In the genomic region with DNA sequence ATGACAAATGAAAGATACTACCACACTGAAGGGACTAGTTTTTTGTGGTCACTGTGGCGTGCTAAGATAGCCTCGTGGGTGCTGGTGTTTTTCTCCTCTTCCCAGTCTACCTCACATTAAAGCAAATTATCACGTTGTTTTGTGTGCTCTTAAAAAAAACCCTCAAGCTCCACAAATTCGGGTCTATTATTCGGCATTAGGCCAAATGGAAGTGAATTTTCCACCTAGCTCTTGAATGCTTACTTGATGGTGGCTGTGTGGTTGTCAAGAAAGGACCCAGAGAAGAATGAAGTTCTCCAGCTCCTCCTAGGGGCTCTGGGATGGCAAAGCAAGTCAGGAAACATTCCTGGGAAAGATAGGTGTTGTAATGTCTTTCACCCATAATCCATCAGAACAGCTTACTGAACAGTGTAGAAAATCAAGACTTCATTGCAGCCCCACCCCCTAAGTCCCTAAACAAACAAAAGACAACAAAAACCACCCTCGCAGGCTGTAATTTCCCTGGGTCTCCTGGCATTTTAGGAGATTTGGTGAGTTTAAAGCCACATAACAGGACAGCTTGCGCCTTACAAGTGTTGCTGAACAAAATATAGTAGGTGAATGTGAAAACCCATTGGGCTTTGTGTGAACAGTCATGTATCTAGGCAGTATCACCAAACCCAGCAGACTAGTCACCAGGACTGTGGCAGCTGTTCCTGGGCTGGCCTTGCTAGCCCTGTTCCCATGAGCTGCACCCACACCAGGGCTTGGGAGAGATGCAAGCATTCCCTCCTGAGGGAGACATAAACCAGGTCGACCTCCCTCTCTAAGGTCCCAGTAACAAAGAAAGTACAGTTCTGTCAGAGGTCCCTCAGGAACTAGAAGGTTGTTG, we compare ENCODE assay signal across 8 mouse cellular contexts. TPM values are rescaled to one million over a fixed set of nuclear protein-coding genes. Genes with fewer than 3 reads are reported as not detected.
A peak's percentile ranks its signal among the peaks of the same experiment; 100 is the strongest.
DNase-seq lines count a peak whose midpoint lies in the region; ATAC-seq and TF ChIP-seq lines count a peak whose summit lies in the region.

No protein-coding gene starts in this region.

- H3K9me3 ChIP-seq in heart, embryonic 12.5 days (replicated peaks), result no peaks in the 10 kb centered on the region

- TF ChIP-seq POLR2A in thymus, adult 2 months (IDR thresholded peaks at IDR 0.05; ENCODE audit: control insufficient read depth, extremely low read depth, insufficient read depth, low read length, poor library complexity), result no peak

- peak; percentile 56 to 63 for DNase-seq in right cerebral cortex, adult 2 months (ENCODE audit: low spot score in 2 of 2)
- DNase-seq in right cerebral cortex, postnatal 36 days (ENCODE audit: low spot score in 2 of 2), result no peak
- peak; percentile 71 to 76 for DNase-seq in cerebellum, postnatal 10 days
- DNase-seq in kidney, postnatal 10 days, result peak; percentile 61
- no peak for DNase-seq in thymus, adult 2 months
- DNase-seq in right cerebral cortex, postnatal 4 days, result no peak

- no peaks in the 10 kb centered on the region for H3K79me2 ChIP-seq in macrophage (ENCODE audit: inconsistent target)

- no peak for ATAC-seq in heart, embryonic 12.5 days (ENCODE audit: insufficient number of reproducible peaks, low FRiP score)

- H3K4me3 ChIP-seq in heart, embryonic 12.5 days, result peak overlapping the region; percentile 70
- H3K4me3 ChIP-seq in macrophage (ENCODE audit: inconsistent target), result peak overlapping the region; percentile 81
- H3K4me3 ChIP-seq in thymus, adult 2 months (ENCODE audit: control insufficient read depth, insufficient read depth, low read length), result no peak overlapping the region

- H3K27me3 ChIP-seq in heart, embryonic 12.5 days (replicated peaks), result 0 out of 2 replicates have a peak, but pooled peaks cover 6% of the 10 kb centered on the region
- no peaks in the 10 kb centered on the region for H3K27me3 ChIP-seq in thymus, adult 2 months (ENCODE audit: control insufficient read depth, insufficient read depth, low read length)

- no peak for TF ChIP-seq CTCF in thymus, adult 2 months (IDR thresholded peaks at IDR 0.05; ENCODE audit: borderline replicate concordance, control insufficient read depth, extremely low read depth, insufficient read depth, low read length, poor library complexity)

- H3K4me2 ChIP-seq in heart, embryonic 12.5 days, result peak overlapping the region; percentile 59

- H3K4me1 ChIP-seq in heart, embryonic 12.5 days (replicated peaks), result peaks cover 12% of the 10 kb centered on the region
- peaks cover 11% of the 10 kb centered on the region for H3K4me1 ChIP-seq in thymus, adult 2 months (replicated peaks; ENCODE audit: control insufficient read depth, insufficient read depth, low read length)

- H3K36me3 ChIP-seq in heart, embryonic 12.5 days, result no peaks in the 10 kb centered on the region
- H3K36me3 ChIP-seq in macrophage (ENCODE audit: inconsistent target), result no peaks in the 10 kb centered on the region
- H3K36me3 ChIP-seq in thymus, adult 2 months (ENCODE audit: control insufficient read depth, insufficient read depth, low read length), result no peaks in the 10 kb centered on the region

- H3K9ac ChIP-seq in heart, embryonic 12.5 days, result no peak overlapping the region

- 19% methylated on average over 8 of the region's 8 CpGs for WGBS in heart, embryonic 12.5 days
- 45% methylated on average over 8 of the region's 8 CpGs for WGBS in macrophage (ENCODE audit: missing documents)
- 38% methylated on average over 8 of the region's 8 CpGs for WGBS in thymus, adult 2 months

- no peak overlapping the region for H3K27ac ChIP-seq in heart, embryonic 12.5 days (ENCODE audit: poor library complexity, severe bottlenecking)
- no peak overlapping the region for H3K27ac ChIP-seq in macrophage
- H3K27ac ChIP-seq in thymus, adult 2 months (ENCODE audit: control insufficient read depth, insufficient read depth, low read length), result no peak overlapping the region

RNA-seq across cellular contexts. Expression of gene Shf, which starts 9.7 kb away (rescaled TPM):
- 2.6 and 2.9 TPM in 2 replicates for polyA plus RNA-seq in heart, embryonic 12.5 days (2016; fragmentation: Nextera tagmentation; extraction: Ambion mirVana)
- total RNA-seq in macrophage (2018; cell fraction: chromatin; rRNA removed), result 1 to 10 TPM in 15 of 26 experiments, under 1 TPM in 4, not detected in 7; 0.49 to 5.3 (median 2.4) TPM
- 1 to 10 TPM; 1.1 to 2.9 (median 1.4) TPM for total RNA-seq in macrophage (2018; cell fraction: cytosol; rRNA removed)
- 1 to 10 TPM in 17 of 26 experiments, under 1 TPM in 8, not detected in 1; 0.42 to 8.5 (median 1.7) TPM for total RNA-seq in macrophage (2018; cell fraction: nucleus; rRNA removed)
- polyA plus RNA-seq in macrophage (2018), result 0.98 to 1.2 TPM (median 1.1 TPM) in 3 replicates
- 36.3 and 41.9 TPM in 2 replicates for polyA plus RNA-seq in thymus, adult 2 months (2012; rRNA removed)

RNA-seq across cellular contexts. Expression of gene Slc28a2, which starts 47.6 kb away (rescaled TPM):
- 0.19 and 0.24 TPM in 2 replicates for polyA plus RNA-seq in heart, embryonic 12.5 days (2016; fragmentation: Nextera tagmentation; extraction: Ambion mirVana)
- total RNA-seq in macrophage (2018; cell fraction: chromatin; rRNA removed), result 100 to 1,000 TPM in 13 of 26 experiments, 10 to 100 TPM in 13; 45.7 to 510 (median 159) TPM
- 10 to 100 TPM in 19 of 26 experiments, 1 to 10 TPM in 7; 7.6 to 71.9 (median 24.1) TPM for total RNA-seq in macrophage (2018; cell fraction: cytosol; rRNA removed)
- 100 to 1,000 TPM in 13 of 26 experiments, 10 to 100 TPM in 13; 27.3 to 619 (median 102) TPM for total RNA-seq in macrophage (2018; cell fraction: nucleus; rRNA removed)
- 7.0 to 11.5 TPM (median 10.0 TPM) in 3 replicates for polyA plus RNA-seq in macrophage (2018)
- 22.9 and 28.7 TPM in 2 replicates for polyA plus RNA-seq in thymus, adult 2 months (2012; rRNA removed)

Comparison
In these comparisons a context has a peak if more than half of its experiments do, and no peak if none do; other contexts are left out.
1. DNase-seq: peak in right cerebral cortex, adult 2 months (2 of 2), cerebellum, postnatal 10 days (2 of 2) and kidney, postnatal 10 days (single experiment); none in right cerebral cortex, postnatal 36 days (0 of 2), thymus, adult 2 months (single experiment) and right cerebral cortex, postnatal 4 days (single experiment).